Mouse (Mus musculus) frontal cortex, adult 2 months (tissue): Measurements from ENCODE around the gene Map3k4. TPM values are rescaled to one million over a fixed set of nuclear protein-coding genes. Genes with fewer than 3 reads are reported as not detected.
A peak's percentile ranks its signal among the peaks of the same experiment; 100 is the strongest.

Experiments
- DNase-seq, 2 experiments: peaks; one replicate each; pipeline ENCODE4 v3.0.0; 2022; ENCODE audit warnings: low spot score in 1 of 2; ENCODE audit errors: extremely low spot score in 1 of 2
- polyA plus RNA-seq: library from polyadenylated mRNA; depleted of rRNA; stranded (reverse); fragments of >200 nt; gene quantifications from 2 replicates; pipeline ENCODE4 v1.2.3, GENCODE M21; 2012

Gene Map3k4
- polyA plus RNA-seq, 1 experiment = 29.0 TPM

DNA sequence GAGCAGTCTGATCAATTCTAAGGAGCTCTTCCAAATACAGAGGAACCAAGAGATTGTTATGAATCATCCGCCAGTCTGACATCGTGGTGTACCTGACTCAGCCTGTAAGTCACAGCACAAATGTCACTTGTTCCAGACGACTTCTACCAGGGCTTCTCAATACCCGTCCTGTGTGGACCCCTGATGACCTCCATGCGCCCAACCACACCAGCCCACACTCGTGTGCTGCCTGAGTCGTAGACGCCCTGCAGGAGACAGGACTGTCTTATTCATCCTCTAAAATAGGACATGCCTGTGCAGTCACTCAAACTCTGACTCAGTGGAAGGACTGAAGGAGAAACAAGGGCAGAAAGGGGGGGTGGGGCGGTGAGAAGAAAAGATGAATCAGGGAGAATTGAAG lies 42.8 kb downstream of the Map3k4 start:
- DNase-seq = peak in 1 of 2 experiments; percentile 46

- no peak for DNase-seq
Observed at GRCm38 (mm10) chr17:12273032-12273431, 45.6 kb downstream of the Map3k4 start.

DNA sequence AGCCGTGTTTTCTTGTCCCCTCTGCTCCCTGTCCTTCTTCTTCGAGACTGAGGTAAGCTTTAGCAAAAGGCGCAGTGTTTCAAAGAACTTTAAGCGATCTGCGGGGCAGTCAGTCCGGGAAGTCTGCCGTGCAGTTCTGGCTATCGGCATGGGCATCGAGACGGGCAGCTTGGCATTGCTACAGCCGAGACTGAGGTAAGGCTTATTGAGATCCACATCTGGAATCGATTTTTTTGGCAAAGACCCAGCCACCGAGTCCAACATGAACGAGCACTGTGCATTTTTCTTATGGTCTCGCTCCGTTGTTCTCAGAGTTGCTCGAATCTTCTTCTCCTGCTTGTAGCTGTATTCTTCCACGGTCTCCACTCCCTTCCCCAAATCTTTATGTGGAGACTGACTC lies 46.8 kb downstream of the Map3k4 start:
- no peak for DNase-seq

DNA sequence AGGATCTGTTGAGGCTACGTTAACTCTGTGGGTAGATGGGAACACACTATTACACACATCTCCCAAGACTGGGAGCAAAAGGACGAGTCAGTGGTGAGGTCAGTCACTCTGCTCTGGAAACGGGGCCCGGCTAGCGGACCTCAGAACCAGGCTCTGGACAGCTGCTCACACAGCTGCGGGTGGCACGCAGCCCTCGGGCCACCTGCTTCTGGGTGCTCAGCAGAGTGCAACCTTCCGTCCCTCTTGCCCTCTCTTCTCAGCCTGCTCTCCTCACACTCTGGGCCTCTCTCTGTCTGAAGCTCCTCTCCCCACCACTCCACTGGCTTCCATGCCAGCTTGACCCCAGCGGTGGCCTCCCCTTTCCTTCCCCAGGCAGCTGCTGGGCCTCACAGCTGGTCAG lies 50.1 kb downstream of the Map3k4 start:
- DNase-seq = no peak

- DNase-seq = no peak
Observed at GRCm38 (mm10) chr17:12268091-12268490, 50.5 kb downstream of the Map3k4 start.

- peak; percentile 50 to 73 for DNase-seq
Observed at GRCm38 (mm10) chr17:12265969-12266925, 52.3 kb downstream of the Map3k4 start.

GRCm38 (mm10) chr17:12264293-12264692 lies 54.3 kb downstream of the Map3k4 start:
- no peak for DNase-seq

DNA sequence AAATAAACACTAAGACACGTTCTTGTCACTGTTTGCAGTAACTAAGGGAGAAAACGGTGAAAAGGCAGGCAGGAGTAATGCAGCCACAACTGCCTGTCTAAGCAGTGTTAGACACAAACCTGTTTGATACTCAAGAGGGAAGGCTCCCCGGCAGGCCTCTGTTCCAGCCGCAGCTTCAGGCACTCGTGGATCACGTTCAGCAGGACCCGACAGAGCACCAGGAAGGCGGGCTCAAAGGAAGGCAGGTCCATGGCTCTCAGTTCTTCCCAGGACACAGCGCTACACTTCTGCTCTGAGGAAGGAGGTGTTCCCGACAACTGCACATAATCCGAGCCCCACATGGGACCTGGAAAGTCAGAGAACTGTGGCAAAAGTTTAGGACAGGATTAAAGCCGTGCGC lies 54.8 kb downstream of the Map3k4 start:
- DNase-seq = no peak

DNA sequence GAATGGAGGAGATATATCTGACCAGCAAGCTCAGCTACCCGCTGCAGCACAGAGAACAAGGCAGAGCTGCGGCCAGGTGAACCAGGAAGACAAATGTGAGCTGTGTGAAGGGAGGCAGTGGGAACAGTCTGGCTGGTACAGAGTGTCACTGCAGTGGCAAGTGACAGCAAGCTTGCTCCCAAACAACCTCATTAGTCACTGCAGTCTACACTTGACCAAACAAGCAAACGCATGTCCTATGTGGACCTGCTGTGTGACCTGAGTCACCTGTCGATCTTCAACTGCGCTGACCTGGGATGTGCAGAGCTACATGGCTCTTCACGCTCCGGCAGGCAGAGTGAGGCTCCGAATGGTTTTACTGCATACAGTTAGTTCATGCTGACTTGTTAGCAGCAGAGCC lies 55.7 kb downstream of the Map3k4 start:
- no peak for DNase-seq

DNA sequence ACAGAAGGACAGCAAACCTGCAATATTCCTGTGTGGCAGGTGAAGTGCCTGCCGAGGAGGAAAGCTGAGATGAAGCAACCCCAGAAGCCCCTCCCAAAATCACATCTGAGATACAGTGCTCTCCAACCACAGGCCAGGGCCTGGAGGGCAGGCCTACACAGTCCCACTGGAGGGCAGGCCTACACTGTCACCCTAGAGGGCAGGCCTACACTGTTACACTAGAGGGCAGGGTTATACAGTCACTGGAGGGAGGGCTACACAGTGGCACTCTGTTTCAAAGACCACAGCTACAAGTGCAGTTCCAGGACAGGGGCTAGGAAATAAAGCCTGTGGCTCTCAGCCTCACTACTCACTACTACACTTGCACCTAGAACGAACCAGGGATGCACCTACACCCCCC lies 56.7 kb downstream of the Map3k4 start:
- no peak for DNase-seq

- no peak for DNase-seq
Observed at GRCm38 (mm10) chr17:12261376-12261775, 57.2 kb downstream of the Map3k4 start.

- no peak for DNase-seq
Observed at GRCm38 (mm10) chr17:12259957-12260356, 58.6 kb downstream of the Map3k4 start.

GRCm38 (mm10) chr17:12258517-12258916 lies 60.1 kb downstream of the Map3k4 start:
- no peak for DNase-seq

- no peak for DNase-seq
Observed at GRCm38 (mm10) chr17:12256142-12256541, 62.5 kb downstream of the Map3k4 start.

DNA sequence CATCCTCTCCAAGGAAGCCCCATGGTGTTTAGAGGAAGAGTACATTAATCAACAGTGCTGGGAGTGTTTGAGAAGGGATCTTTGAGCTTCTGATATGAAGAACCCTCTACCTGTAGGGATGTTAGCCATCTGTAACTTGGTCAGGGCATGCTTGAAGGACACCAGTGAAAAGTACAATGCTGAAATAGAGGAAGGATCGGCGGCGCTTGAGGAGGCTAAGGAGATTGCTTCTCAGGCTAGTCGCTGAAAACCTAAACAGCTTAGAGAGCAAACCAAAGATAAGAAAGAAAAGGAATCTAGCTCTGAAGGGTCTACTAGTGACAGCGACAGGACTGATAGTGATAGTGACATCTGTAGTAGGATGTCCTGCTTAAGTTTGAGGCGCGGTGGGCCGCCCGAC lies 68.0 kb downstream of the Map3k4 start:
- no peak for DNase-seq

DNA sequence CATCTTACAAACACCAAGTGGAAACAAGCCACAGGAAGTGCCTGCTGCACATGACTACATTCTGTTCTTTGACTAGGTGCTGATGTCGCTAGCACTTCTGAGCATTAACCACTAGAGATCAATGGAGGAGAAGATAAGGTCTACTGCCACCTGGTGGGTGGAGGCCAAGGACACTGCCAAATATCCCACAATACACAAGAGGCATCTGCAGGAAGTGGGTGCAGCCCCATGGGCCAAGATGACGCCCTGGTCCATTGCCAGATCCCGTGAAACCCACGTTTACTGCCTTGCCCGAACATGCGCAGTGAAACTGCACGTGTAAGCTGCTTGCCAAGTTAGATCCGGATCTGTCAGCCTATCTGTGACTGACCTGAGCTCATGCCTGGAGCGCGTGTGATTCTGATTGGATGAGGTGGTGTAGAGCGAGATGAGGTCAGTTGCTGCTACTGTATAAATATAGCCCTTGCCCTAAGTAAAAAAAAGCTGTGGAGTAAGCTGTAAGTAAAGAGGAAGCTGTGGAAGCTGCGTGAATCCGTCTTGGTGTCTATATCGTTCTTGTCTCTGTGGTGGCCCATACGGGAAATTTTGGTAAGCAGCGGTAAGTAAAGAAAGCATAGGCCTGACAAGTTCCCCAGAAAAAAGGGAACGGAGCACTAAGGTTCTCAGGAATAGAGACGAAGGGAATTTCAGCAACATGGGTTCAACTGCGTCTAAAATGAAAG lies 68.7 kb downstream of the Map3k4 start:
- no peak for DNase-seq

DNA sequence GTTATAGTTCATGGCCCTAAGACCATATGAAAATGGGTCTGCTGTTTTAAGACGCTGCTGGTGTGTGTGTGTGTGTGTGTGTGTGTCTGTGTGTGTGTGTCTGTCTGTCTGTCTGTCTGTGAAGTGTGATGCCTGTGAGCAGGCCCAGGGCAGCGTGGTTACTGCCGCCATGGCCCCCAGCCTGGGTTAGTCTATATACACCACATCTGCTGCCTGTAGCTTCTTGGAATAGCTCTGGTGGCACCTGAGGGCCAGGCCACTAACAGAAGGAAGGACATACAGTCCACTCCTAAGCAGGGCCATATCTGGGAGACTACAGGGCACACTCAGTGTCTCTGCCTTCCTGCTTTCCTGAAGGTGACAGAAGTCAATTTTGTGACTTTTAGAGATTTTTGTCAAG lies 77.9 kb downstream of the Map3k4 start:
- no peak for DNase-seq

GRCm38 (mm10) chr17:12232724-12233123 lies 85.9 kb downstream of the Map3k4 start:
- DNase-seq = no peak

- DNase-seq = no peak
Observed at GRCm38 (mm10) chr17:12231087-12231486, 87.5 kb downstream of the Map3k4 start.

GRCm38 (mm10) chr17:12230167-12230566 lies 88.4 kb downstream of the Map3k4 start:
- peak in 1 of 2 experiments; percentile 62 for DNase-seq

DNA sequence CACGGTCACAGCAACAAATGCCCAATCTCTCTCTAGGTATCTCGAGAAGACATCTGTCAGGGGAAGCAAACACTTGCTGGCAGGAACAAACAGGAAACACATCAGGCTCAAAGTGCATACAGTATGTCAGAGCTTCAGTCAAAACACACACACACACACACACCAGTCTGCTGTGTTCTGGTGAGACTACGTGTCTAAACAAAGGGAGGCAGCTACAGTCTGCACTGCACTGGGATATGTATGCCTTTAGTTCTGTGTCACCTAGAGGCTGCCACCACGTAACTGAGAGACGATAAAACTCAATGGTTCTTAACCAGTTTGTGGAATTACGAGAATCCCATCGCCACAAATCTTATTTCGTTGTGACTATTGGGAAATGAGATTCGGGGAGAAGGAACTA lies 88.8 kb downstream of the Map3k4 start:
- no peak for DNase-seq

DNA sequence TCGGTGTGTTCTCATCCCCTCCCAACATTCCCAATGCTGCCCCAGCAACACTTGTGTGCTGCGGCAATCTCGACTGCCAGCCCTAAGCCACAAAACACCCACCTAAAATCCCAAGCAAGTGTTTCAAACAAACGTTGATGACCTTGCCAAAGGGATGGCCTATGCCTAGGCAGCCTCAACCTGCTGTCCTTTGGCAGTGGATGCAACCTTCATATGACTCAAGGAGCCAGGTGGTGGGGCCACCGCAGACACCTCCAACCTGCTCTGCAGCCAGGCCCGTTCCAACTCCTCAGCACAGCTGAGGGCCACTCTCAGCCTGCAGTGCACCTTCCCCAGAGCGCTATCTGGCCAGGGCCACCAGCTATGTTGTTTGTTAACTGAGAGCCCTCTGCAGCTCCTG lies 90.1 kb downstream of the Map3k4 start:
- DNase-seq = no peak
